Mouse (Mus musculus): ENCODE measurements around the gene Rmnd5b.
"Not testable (repeated sequence)": the region's sequence is repeated elsewhere in the genome, so short reads cannot be mapped to it uniquely, and the experiment has no call there.

Rmnd5b gene

DNA sequence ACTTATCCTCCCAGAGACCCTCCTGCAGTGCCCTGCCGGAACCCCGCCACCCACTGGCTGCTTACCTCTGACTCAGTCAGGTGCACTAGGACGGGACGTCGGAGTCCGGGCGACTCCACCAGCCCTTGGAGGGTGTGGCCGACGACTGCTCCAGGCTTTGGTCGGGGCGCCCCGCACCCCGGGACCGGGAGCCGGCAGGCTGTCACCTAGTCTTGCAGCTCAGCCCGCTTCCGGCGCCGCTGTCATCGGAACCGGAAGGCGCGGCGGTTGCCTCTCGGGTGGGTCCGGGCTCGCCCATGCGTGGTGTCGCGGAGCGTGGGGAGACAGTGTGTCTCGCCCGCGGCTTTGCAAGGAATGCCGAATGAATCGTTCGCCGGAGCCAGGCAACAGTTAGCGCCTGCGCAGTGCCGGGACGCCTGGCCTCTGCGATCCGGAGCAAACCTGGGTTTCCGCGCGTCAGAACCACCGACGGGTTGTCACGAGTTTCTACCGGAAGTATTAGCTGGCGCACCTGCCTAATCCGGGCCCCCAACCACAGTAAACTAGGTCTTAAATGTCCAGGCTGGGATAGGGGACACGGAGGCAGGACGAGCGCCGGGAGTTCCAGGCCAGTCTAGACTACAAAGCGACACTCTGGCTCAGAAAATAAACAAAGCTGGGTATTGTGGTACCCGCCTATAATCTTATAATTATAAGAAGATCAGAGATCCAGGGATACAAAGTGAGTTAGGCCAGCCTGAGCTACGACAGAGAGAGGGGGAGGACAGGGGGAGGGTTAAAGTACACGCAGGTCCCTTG, at the start of gene Rmnd5b:
TSS of gene Rmnd5b (minus strand) at position 372 of the 798 bp plus-strand sequence.
- peak; percentile 65 for DNase-seq (ENCODE audit: low read depth, low spot score)

DNA sequence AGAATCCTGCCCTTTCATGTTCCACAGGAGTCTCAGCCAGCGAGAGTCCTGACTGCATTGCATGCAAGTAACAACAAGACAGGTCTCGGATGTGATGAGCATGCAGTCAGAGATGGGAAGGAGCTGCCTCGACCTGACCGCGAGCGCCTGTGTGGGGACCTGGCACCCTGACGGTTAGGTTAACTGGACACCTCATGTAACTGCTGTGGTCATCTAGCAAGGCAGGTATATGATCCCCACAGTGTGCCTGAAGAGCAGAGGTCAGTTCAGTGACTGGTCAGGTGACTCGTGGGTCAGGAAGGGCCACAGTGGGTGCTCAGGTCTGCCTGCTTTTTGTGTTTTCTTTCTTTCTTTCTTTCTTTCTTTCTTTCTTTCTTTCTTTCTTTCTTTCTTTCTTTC, 46.3 kb upstream of the Rmnd5b start:
- DNase-seq (ENCODE audit: low read depth, low spot score): no peak

DNA sequence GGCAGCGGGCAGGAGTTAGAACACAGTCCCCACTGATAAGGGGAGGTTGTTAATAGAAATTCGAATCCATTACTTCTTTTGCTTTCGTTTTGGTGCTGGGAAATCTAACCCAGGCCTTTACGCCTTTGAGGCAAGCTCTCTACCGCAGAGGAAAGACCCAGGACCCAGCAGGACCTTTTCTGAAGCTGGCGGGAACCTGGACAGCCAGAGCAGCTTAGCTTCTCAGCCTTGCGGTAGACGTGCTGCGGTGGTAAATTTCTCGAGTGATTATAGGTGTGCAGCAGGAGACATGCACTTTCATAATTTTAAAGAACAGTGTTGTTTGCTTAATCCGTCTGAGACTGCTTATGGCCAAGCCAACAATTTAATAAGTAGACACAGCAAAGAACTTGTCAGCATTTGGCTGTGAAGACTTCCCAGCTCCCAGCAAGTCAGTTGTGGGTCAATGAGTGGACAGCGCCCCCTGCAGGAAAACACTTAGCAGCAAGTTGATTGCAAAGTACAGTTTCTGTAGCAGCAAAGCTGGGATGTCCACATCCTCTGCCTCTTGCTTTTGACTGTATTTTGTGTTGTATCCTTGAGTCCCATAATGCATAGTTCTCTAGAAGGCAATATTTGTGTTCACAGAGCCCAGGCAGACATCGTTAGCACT, 45.8 kb upstream of the Rmnd5b start:
- DNase-seq (ENCODE audit: low read depth, low spot score): peak; percentile 56

GRCm38 (mm10) chr11:51679466-51679865, 43.8 kb upstream of the Rmnd5b start:
- DNase-seq (ENCODE audit: low read depth, low spot score): no peak

DNA sequence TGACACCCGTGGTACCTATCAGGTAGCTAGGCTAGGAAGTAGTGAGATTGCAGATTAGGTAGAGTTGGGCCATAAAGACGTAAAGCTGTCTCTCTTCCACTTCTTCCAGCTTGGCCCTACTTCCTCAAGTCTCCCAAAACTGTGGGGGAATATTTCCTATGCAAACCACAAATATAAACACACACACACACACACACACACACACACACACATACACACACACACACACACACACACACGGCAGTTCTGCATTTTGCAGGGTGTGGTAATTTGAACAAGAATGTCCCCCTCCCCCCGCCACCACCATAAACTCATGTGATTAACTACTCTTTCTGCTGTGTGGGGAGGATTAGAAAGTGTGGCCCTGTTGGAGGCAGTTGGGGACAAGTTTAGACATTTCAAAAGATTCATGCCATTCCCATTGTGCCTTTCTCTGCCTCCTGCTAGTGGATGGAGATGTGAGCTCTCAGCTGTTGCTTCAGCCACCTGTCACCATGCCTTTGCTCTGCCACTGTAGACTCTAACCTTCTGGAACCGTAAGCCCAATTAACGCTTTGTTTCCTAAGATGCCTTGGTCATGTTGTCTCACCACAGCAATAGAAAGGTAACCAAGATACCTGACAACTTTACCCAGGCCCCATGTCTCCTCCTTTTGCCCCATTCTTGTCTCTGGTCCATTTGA, 42.2 kb upstream of the Rmnd5b start:
- no peak for DNase-seq (ENCODE audit: low read depth, low spot score)

DNA sequence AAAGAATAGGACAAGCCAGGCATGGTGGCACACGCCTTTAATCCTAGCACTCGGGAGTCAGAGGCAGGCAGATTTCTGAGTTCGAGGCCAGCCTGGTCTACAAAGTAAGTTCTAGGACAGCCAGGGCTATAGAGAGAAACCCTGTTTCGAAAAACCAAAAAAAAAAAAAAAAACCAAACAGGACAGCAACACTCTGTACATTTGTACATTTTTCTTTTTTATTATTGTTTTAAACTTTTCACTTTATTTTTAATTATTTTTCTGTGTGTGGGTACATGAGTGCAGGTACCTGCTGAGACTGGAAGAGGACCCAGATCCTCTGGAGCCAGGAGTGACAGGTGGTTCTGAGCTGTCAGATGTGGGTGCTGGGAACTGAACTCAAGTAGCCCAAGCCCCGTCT, 39.7 kb upstream of the Rmnd5b start:
- no peak for DNase-seq (ENCODE audit: low read depth, low spot score)

- DNase-seq (ENCODE audit: low read depth, low spot score): no peak
Measured at GRCm38 (mm10) chr11:51673291-51673690, 37.6 kb upstream of the Rmnd5b start.

GRCm38 (mm10) chr11:51671376-51671775, 35.7 kb upstream of the Rmnd5b start:
- DNase-seq (ENCODE audit: low read depth, low spot score): no peak

- DNase-seq (ENCODE audit: low read depth, low spot score): no peak
Measured at GRCm38 (mm10) chr11:51670846-51671245, 35.1 kb upstream of the Rmnd5b start.

DNA sequence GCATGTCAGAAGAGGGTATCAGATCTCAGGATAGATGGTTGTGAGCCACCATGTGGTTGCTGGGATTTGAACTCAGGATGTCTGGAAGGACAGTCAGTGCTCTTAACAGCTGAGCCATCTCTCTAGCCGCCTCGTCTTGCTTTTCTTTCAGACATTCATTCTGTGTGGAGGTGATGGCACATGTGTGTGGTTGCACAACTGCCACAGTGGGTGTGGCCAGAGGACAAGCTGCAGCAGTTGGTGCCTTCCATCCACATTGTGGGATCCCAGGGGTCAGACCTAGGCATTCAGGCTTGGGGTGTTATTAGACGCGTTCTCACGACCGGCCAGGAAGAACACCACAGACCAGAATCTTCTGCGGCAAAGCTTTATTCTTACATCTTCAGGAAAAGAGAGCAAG, 29.1 kb upstream of the Rmnd5b start:
- not testable (repeated sequence) for DNase-seq (ENCODE audit: low read depth, low spot score)

DNA sequence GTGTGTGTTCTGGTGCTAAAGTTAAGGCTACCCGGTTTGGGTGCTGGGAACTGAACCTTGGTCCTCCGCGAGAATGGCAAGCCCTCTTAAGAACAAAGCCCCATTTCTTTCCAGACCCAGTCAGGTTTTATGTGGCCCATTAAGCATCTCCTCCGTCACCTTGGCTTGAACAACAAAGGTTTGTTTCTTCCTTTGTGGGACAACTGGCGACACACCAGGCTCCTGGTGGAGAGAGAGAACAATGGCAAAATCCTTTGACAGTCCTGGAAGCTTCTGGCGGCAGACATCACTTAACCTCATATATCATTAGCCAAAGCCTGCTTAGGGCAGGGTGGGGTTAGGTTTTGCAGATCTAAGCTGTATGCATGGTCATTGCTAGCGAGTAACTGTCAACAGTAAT, 26.9 kb upstream of the Rmnd5b start:
- no peak for DNase-seq (ENCODE audit: low read depth, low spot score)

DNA sequence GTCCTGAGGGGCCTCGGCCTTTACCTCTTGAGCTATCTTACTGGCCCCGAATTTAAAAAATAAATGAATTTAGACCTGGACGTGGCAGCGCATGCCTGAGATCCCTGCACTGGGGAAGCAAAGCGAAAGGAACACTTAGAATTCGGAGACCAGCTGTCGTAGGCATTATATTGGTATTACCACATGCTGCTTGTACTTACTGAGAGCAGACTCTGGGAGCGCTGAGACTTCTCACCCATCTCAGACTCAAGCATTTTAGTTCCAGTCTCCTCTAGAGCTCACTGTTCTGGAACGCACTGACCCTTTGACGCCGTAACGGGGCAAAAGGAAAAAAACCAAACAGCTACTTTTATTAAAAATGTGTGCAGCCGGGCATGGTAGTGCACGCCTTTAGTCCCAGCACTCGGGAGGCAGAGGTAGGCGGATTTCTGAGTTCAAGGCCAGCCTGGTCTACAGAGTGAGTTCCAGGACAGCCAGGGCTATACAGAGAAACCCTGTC, 26.2 kb upstream of the Rmnd5b start:
- no peak for DNase-seq (ENCODE audit: low read depth, low spot score)

GRCm38 (mm10) chr11:51658705-51659104, 23.0 kb upstream of the Rmnd5b start:
- no peak for DNase-seq (ENCODE audit: low read depth, low spot score)

DNA sequence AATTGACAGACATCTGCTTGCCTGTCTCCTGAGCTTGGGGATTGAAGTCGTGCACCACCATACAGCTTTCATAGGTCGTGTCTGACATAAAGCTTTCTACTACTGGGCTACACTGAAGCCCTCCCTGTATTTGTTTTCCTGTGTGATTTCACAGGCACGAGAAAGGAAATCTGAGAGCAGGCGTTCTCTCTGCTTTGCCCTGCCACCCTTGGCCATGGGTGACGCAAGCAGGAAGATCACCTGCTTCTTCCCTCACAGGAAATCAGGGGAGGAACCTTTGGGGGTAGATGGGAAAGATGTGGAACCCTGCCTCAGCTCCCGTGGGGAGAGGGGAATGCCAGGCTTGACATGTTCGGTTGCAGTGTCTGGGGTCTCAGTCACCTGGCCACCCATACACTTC, 22.6 kb upstream of the Rmnd5b start:
- no peak for DNase-seq (ENCODE audit: low read depth, low spot score)

GRCm38 (mm10) chr11:51656798-51657521, 21.3 kb upstream of the Rmnd5b start:
- no peak for DNase-seq (ENCODE audit: low read depth, low spot score)

DNA sequence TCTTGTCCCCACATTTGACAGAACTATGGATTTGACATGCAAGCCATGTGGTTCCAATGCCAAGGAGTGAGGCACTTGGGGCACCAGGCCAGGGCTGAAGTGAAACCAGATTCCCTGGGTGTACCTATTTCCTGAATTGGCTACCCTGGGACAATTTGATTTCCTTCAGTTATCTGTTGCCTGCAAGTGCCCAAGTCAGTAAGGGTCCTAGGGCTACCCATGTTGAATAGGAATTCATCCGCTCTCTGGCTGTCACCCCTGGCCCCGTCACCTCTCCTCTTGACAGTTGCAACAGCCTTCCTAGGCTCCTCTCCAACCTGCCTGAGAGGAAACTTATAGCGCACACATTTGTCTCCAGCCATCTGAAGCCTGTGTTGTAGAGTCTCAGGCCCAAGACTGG, 19.2 kb upstream of the Rmnd5b start:
- DNase-seq (ENCODE audit: low read depth, low spot score): no peak

DNA sequence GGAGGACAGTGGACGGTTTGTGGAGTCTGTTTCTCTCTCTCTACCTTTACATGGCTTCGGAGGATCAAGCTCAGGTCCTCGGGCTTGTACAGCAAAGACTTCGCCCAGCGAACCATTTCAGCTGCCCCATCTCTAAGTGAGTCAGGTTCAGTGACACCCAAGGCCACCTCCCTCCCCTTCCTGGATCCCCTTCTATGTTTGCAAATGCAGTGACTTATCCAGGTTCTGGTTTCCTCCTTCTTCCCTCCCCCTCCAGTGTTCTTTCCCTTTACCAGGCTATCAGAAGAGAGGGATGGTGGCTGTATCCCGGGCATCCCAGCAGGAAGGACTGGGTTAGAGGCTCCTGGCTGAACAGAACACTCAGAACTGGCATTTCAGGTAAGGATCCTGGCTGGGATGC, 18.0 kb upstream of the Rmnd5b start:
- DNase-seq (ENCODE audit: low read depth, low spot score): no peak

- no peak for DNase-seq (ENCODE audit: low read depth, low spot score)
Measured at GRCm38 (mm10) chr11:51652889-51653418, 17.3 kb upstream of the Rmnd5b start.

GRCm38 (mm10) chr11:51650691-51651515, 15.2 kb upstream of the Rmnd5b start, which contains the start of the genes N4bp3 and D930048N14Rik:
Gene N4bp3 (minus strand): TSS chr11:51650842.
Gene D930048N14Rik (plus strand): TSS chr11:51650954.
- DNase-seq (ENCODE audit: low read depth, low spot score): no peak

GRCm38 (mm10) chr11:51650261-51650660, 14.6 kb upstream of the Rmnd5b start:
- DNase-seq (ENCODE audit: low read depth, low spot score): no peak

DNA sequence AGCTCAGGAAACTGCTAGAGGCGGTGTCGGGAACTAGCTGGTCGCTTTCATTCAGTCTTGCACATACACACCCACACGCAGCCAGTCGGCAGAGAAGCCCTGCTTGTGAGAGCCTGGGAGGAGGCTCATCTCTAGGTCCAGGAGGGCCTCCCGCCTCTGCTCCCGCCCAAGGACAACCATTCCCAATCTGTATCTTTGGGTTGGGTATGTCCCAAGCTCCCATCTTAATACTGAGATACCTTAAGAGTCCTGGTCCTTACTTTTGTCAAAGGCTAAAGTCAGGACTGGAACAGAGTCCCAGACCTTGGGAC, 14.1 kb upstream of the Rmnd5b start:
- DNase-seq (ENCODE audit: low read depth, low spot score): no peak
